Mouse (Mus musculus): Measurements from ENCODE around the gene Tmem163.
A peak's percentile ranks its signal among the peaks of the same experiment; 100 is the strongest.

Tmem163 gene

GRCm38 (mm10) chr1:127651564-127651963 lies 27.8 kb downstream of the Tmem163 start:
- no peak for DNase-seq (ENCODE audit: low spot score)

- DNase-seq (ENCODE audit: low spot score), result no peak
Measured at GRCm38 (mm10) chr1:127642976-127643769, 36.2 kb downstream of the Tmem163 start.

- DNase-seq (ENCODE audit: low spot score), result no peak
Measured at GRCm38 (mm10) chr1:127637917-127638316, 41.4 kb downstream of the Tmem163 start.

DNA sequence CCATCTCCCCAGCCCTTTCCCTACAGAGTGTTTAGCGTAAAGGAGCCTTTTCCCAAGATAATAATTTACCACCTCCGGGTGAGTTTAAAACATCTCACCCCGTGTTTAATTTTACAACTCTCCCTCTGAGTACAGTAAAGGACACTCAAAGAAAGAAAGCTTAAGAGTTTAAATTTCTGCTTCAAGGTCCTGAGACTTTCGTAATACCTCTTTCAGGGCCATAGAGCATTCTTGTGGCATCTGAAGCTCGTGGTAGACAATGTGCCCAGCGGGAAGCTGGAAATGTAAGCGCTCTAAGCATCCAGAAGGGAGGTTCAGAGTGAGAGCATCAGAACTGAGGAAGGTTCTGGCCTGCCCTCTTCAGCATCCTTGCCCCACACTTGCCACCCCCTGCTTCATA lies 52.2 kb downstream of the Tmem163 start:
- no peak for DNase-seq (ENCODE audit: low spot score)

- DNase-seq (ENCODE audit: low spot score), result peak; percentile 73
Measured at GRCm38 (mm10) chr1:127625577-127626362, 53.6 kb downstream of the Tmem163 start.

GRCm38 (mm10) chr1:127622349-127622748 lies 57.0 kb downstream of the Tmem163 start:
- no peak for DNase-seq (ENCODE audit: low spot score)

DNA sequence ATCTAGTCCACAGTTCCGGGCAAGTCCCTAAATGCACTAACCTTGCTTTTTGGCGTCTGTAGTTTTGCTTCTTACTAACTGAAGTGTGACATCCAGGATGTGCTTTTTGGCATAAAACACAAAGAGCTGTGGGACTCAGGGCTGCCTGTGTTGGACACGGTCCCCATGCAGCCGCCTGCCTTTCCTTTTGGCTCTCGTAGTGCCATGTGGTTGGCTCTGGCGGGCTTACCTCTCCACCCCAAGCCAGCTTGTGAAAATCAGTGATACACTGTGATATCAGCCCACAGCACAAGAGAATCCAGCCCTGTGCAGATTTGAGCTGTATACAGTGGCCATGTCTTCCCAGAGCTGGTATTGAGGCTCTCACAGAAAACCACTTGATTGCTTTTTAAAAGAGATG lies 60.3 kb downstream of the Tmem163 start:
- no peak for DNase-seq (ENCODE audit: low spot score)

DNA sequence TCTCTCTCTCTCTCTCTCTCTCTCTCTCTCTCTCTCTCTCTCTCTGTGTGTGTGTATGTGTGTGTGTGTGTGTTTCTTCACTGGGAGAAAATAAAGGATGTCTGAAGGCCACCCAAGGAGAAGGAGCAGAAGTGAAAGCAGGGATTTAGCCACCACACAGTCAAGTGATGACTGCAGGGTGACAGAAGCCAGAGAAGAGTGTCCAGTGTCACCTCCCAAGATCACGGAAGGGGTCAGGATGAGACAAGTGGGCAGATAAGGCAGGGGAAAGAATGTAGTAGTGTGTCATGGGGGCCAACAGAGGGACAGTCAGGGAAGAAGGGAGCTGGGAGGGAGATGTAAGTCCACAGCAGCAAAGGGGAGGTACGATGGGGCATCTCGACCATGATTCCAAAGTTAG lies 69.0 kb downstream of the Tmem163 start:
- DNase-seq (ENCODE audit: low spot score), result no peak

DNA sequence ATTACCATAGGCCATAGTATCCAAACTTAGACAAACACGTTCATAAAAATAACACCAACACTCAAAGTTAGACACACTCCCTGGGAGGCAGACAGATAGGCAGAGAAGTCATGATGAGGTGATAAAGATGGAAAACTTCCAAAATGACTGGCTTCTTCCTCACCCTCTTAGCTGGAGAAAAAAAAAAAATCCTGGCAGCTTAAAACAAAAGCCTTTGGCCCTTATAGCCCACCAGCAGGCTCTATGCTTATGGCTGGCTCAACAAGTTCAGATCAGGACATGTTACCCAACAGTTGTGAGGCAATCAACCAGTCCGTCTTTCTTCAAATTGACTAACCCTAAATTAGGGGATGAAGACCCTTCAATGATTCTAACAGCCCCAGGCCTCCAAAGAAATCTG lies 69.5 kb downstream of the Tmem163 start:
- no peak for DNase-seq (ENCODE audit: low spot score)

- DNase-seq (ENCODE audit: low spot score), result no peak
Measured at GRCm38 (mm10) chr1:127608326-127608725, 71.0 kb downstream of the Tmem163 start.

DNA sequence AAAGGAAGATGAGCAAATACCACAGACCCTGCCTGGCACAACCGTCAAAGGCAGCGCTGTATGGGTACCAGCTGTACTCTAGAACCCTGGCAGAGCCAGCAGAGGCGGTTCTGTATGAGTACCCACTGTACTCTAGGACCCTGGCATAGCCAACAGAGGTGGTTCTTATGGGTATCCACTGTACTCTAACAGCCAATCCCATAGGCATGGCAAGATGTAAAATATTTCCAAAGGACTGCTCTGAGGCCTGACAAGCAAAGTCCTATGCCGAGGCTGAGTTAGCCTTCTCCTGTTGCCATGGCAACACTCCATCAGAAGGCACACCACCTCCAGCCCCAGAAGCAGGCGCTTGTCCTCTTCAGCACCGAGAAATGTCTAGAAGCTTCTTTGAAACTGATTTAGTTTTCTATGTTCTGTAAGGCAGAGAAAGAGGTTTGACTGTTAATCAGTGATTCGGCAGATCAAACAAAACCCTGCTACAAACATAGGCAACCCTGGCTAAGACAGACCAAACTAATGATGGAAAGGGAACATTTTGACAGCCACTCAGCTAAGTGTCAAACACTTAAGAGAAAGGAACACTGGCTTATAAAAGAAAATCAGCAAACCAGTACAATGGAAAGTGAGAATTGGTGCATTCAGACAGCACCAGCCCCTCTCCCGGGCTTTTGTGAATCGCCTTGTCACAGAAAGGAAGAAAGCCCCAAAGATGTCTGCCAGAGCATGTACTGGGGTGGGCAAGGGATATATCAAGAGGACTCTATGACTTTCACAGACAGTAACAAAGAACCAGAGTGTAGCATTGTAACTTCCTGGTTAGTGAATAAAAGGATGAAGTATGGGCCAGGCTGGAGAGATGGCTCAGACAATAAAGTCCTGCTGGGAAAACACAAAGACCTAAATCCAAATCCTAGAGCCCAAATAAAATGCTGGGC lies 75.4 kb downstream of the Tmem163 start:
- no peak for DNase-seq (ENCODE audit: low spot score)

GRCm38 (mm10) chr1:127596143-127596542 lies 83.2 kb downstream of the Tmem163 start:
- no peak for DNase-seq (ENCODE audit: low spot score)

GRCm38 (mm10) chr1:127595735-127596134 lies 83.6 kb downstream of the Tmem163 start:
- DNase-seq (ENCODE audit: low spot score), result no peak

- no peak for DNase-seq (ENCODE audit: low spot score)
Measured at GRCm38 (mm10) chr1:127589542-127589941, 89.8 kb downstream of the Tmem163 start.

GRCm38 (mm10) chr1:127587071-127587470 lies 92.3 kb downstream of the Tmem163 start:
- no peak for DNase-seq (ENCODE audit: low spot score)

GRCm38 (mm10) chr1:127586156-127586555 lies 93.2 kb downstream of the Tmem163 start:
- no peak for DNase-seq (ENCODE audit: low spot score)

- no peak for DNase-seq (ENCODE audit: low spot score)
Measured at GRCm38 (mm10) chr1:127577981-127578380, 101.4 kb downstream of the Tmem163 start.

- DNase-seq (ENCODE audit: low spot score), result no peak
Measured at GRCm38 (mm10) chr1:127577083-127577482, 102.3 kb downstream of the Tmem163 start.

DNA sequence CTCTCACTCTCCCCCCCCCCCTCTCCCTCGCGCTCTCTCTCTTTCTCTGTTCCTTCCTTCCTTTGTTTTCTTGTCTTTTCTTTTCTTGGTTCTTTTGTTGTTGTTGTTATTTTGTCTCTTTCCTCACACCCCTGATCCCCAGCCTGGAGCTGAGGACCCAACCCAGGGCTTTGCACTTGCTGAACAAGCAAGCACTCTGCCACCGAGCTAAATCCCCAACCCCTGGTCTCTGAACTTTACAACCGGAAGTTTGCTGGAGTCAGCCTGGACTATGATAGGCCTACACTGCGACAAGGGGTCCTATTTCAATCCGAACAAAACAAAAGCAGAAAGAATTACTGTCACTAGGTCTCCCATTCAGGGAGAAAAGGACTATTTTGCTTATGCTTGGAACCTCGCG lies 102.8 kb downstream of the Tmem163 start:
- DNase-seq (ENCODE audit: low spot score), result no peak

- no peak for DNase-seq (ENCODE audit: low spot score)
Measured at GRCm38 (mm10) chr1:127576143-127576542, 103.2 kb downstream of the Tmem163 start.

DNA sequence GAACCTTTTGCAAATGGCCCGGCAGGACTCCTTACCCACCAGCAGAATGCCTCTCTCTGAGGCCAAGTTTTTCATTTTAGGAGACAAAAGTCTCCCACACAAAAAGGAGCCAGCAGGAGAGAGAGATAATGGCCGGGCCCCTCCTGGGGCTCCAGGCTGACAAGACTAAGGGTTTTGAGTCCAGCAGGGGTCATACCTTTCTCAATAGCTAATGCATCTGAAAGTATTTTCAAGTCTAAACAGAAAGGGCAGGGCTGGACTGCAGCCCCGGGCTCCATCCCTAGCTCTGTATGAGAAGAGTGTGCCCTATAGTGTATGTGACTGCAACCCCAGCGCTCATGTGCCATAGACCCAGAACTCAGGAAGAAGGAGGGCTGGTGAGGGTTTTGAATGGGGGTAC lies 103.7 kb downstream of the Tmem163 start:
- no peak for DNase-seq (ENCODE audit: low spot score)

- no peak for DNase-seq (ENCODE audit: low spot score)
Measured at GRCm38 (mm10) chr1:127573186-127573585, 106.2 kb downstream of the Tmem163 start.

All from yolk sac, embryonic 10.5 days (tissue).